In genomic region chr15:98317177-98317724, GRCm38 (mm10) we compare ENCODE assay signal across 27 mouse cellular contexts. TPM values are rescaled to one million over a fixed set of nuclear protein-coding genes. Genes with fewer than 3 reads are reported as not detected.
"Had no signal": no experiment of that assay in that cellular context is flagged by ENCODE, and none has a peak within 500 bp of the region (broad histone marks: within the 10 kb centered on the region; RNA-seq: fewer than 3 reads in every experiment).

Gene Olfr285, minus strand, starts transcription at chr15:98317353.

- H3K9ac ChIP-seq: lung, embryonic 15.5 days; midbrain, embryonic 12.5 days; neural tube, embryonic 13.5 days; neural tube, embryonic 15.5 days had no signal

- H3K27ac ChIP-seq: lung, embryonic 15.5 days; midbrain, embryonic 10.5 days; midbrain, embryonic 12.5 days; neural tube, embryonic 13.5 days; neural tube, embryonic 15.5 days had no signal

- H3K27me3 ChIP-seq: lung, embryonic 15.5 days; midbrain, embryonic 12.5 days; neural tube, embryonic 13.5 days; neural tube, embryonic 15.5 days had no signal

- H3K4me2 ChIP-seq: lung, embryonic 15.5 days; midbrain, embryonic 12.5 days; neural tube, embryonic 13.5 days; neural tube, embryonic 15.5 days had no signal

- ATAC-seq: lung, postnatal 0 days; midbrain, embryonic 16.5 days had no signal

- DNase-seq: lung, adult 2 months; lung, postnatal 14 days; lung, postnatal 4 days; midbrain, embryonic 14.5 days; retina, postnatal 1 day; right cerebral cortex, adult 18-20 months; right cerebral cortex, postnatal 25 days; right cerebral cortex, postnatal 4 days; spleen, adult 18-20 months; thymus, adult 18-20 months; thymus, postnatal 14 days; thymus, postnatal 36 days had no signal

- H3K9me3 ChIP-seq: lung, embryonic 15.5 days; midbrain, embryonic 10.5 days; midbrain, embryonic 12.5 days; neural tube, embryonic 13.5 days; neural tube, embryonic 15.5 days had no signal

- H3K4me3 ChIP-seq: lung, embryonic 15.5 days; midbrain, embryonic 10.5 days; midbrain, embryonic 12.5 days; myocyte; neural tube, embryonic 13.5 days; neural tube, embryonic 15.5 days had no signal

- H3K4me1 ChIP-seq: lung, embryonic 15.5 days; midbrain, embryonic 10.5 days; midbrain, embryonic 12.5 days; neural tube, embryonic 13.5 days; neural tube, embryonic 15.5 days had no signal

- H3K36me3 ChIP-seq: lung, embryonic 15.5 days; midbrain, embryonic 10.5 days; midbrain, embryonic 12.5 days; neural tube, embryonic 13.5 days; neural tube, embryonic 15.5 days had no signal

RNA-seq across cellular contexts. Expression of gene Olfr285, which starts in this region (rescaled TPM):
- total RNA-seq: megakaryocyte, adult 5-6 weeks; megakaryocyte-erythroid progenitor cell, adult 5-6 weeks had no signal
- polyA plus RNA-seq: lung, adult 2 months; lung, embryonic 15.5 days; lung, postnatal 0 days; midbrain, embryonic 10.5 days; midbrain, embryonic 12.5 days; midbrain, embryonic 14.5 days; midbrain, embryonic 16.5 days; myocyte; neural tube, embryonic 11.5 days; neural tube, embryonic 13.5 days; neural tube, embryonic 15.5 days; small intestine, adult 2 months; stomach, embryonic 14.5 days; stomach, embryonic 16.5 days; thymus, postnatal 0 days had no signal
